In genomic region chr7:46557387-46557786, GRCm38 (mm10) we compare ENCODE assay signal across 23 mouse cellular contexts.
DNase-seq lines count a peak whose midpoint lies in the region; ATAC-seq lines count a peak whose summit lies in the region.
"Had no signal": no experiment of that assay in that cellular context is flagged by ENCODE, and none has a peak within 500 bp of the region (broad histone marks: within the 10 kb centered on the region; RNA-seq: fewer than 3 reads in every experiment).

No protein-coding gene starts in this region.

- H3K27me3 ChIP-seq in midbrain, embryonic 10.5 days (ENCODE audit: low read depth, poor library complexity, severe bottlenecking), result no peaks in the 10 kb centered on the region
- H3K27me3 ChIP-seq in midbrain, embryonic 13.5 days, result no peaks in the 10 kb centered on the region
- no peaks in the 10 kb centered on the region for H3K27me3 ChIP-seq in hindbrain, embryonic 15.5 days
- no peaks in the 10 kb centered on the region for H3K27me3 ChIP-seq in heart, embryonic 11.5 days (ENCODE audit: control insufficient read depth, insufficient read depth, low read length)
- H3K27me3 ChIP-seq: CH12.LX; forebrain, embryonic 15.5 days; heart, embryonic 13.5 days; Patski had no signal

- no peak overlapping the region for H3K4me3 ChIP-seq in midbrain, embryonic 10.5 days
- H3K4me3 ChIP-seq in midbrain, embryonic 13.5 days (replicated peaks), result no peak overlapping the region
- H3K4me3 ChIP-seq in hindbrain, embryonic 15.5 days, result no peak overlapping the region
- no peak overlapping the region for H3K4me3 ChIP-seq in heart, embryonic 11.5 days (ENCODE audit: low read depth, low read length)
- H3K4me3 ChIP-seq: forebrain, embryonic 15.5 days; heart, embryonic 13.5 days; left cerebral cortex, adult 2 months; limb, embryonic 10.5 days had no signal

- no peak for ATAC-seq in midbrain, embryonic 13.5 days
- ATAC-seq in hindbrain, embryonic 15.5 days (ENCODE audit: low FRiP score, low read depth), result no peak
- no peak for ATAC-seq in erythroid progenitor cell, adult 5-6 weeks (replicated peaks; ENCODE audit: low FRiP score, poor library complexity, severe bottlenecking)
- no peak for ATAC-seq in heart, embryonic 11.5 days (replicated peaks; ENCODE audit: insufficient number of reproducible peaks, low FRiP score, low TSS enrichment)
- ATAC-seq: lung, postnatal 0 days; Patski had no signal

- H3K9me3 ChIP-seq in midbrain, embryonic 10.5 days (replicated peaks), result no peaks in the 10 kb centered on the region
- no peaks in the 10 kb centered on the region for H3K9me3 ChIP-seq in midbrain, embryonic 13.5 days
- no peaks in the 10 kb centered on the region for H3K9me3 ChIP-seq in hindbrain, embryonic 15.5 days
- no peaks in the 10 kb centered on the region for H3K9me3 ChIP-seq in heart, embryonic 11.5 days (replicated peaks; ENCODE audit: control insufficient read depth, low read length)
- H3K9me3 ChIP-seq: forebrain, embryonic 15.5 days; G1E; heart, embryonic 13.5 days; limb, embryonic 10.5 days had no signal

- H3K4me2 ChIP-seq in midbrain, embryonic 13.5 days (replicated peaks), result no peak overlapping the region
- H3K4me2 ChIP-seq in hindbrain, embryonic 15.5 days, result no peak overlapping the region
- H3K4me2 ChIP-seq in heart, embryonic 11.5 days, result no peak overlapping the region
- H3K4me2 ChIP-seq: forebrain, embryonic 15.5 days; heart, embryonic 13.5 days had no signal

- H3K36me3 ChIP-seq in midbrain, embryonic 10.5 days, result no peaks in the 10 kb centered on the region
- H3K36me3 ChIP-seq in midbrain, embryonic 13.5 days, result no peaks in the 10 kb centered on the region
- H3K36me3 ChIP-seq in hindbrain, embryonic 15.5 days, result no peaks in the 10 kb centered on the region
- no peaks in the 10 kb centered on the region for H3K36me3 ChIP-seq in heart, embryonic 11.5 days (ENCODE audit: control insufficient read depth, insufficient read depth, low read length)
- H3K36me3 ChIP-seq: forebrain, embryonic 15.5 days; heart, embryonic 13.5 days; limb, embryonic 10.5 days had no signal

- WGBS in midbrain, embryonic 10.5 days, result 84% methylated on average over 11 of the region's 11 CpGs
- 84% methylated on average over 11 of the region's 11 CpGs for WGBS in midbrain, embryonic 13.5 days
- 78% methylated on average over 11 of the region's 11 CpGs for WGBS in hindbrain, embryonic 15.5 days
- WGBS in heart, embryonic 11.5 days (ENCODE audit: insufficient replicate concordance), result 65% methylated on average over 11 of the region's 11 CpGs

- peak overlapping the region; percentile 76; the same call in 1 of the 2 replicates for H3K27ac ChIP-seq in midbrain, embryonic 10.5 days (replicated peaks)
- no peak overlapping the region for H3K27ac ChIP-seq in midbrain, embryonic 13.5 days
- peak overlapping the region; percentile 65; the same call in 1 of the 2 replicates for H3K27ac ChIP-seq in hindbrain, embryonic 15.5 days (replicated peaks)
- no peak overlapping the region for H3K27ac ChIP-seq in heart, embryonic 11.5 days (ENCODE audit: low read depth, low read length)
- H3K27ac ChIP-seq: heart, embryonic 13.5 days; left cerebral cortex, adult 2 months; limb, embryonic 10.5 days; macrophage had no signal

- DNase-seq in cerebellum, postnatal 10 days, result peak; percentile 59 to 66
- no peak for DNase-seq in cerebellum, adult 11 months
- DNase-seq in midbrain, embryonic 10.5 days (ENCODE audit: low spot score), result no peak
- DNase-seq: gastrocnemius, postnatal 14 days; heart, postnatal 14 days; kidney, adult 11 months; kidney, postnatal 4 days; liver; right cerebral cortex, postnatal 4 days; thymus, postnatal 14 days had no signal

- H3K9ac ChIP-seq in midbrain, embryonic 13.5 days (replicated peaks), result no peak overlapping the region
- H3K9ac ChIP-seq in hindbrain, embryonic 15.5 days, result no peak overlapping the region
- H3K9ac ChIP-seq in heart, embryonic 11.5 days (ENCODE audit: low read depth, low read length), result no peak overlapping the region
- H3K9ac ChIP-seq: forebrain, embryonic 15.5 days; heart, embryonic 13.5 days had no signal

- peaks cover 45% of the 10 kb centered on the region for H3K4me1 ChIP-seq in midbrain, embryonic 10.5 days
- peaks cover 42% of the 10 kb centered on the region for H3K4me1 ChIP-seq in midbrain, embryonic 13.5 days (replicated peaks)
- peaks cover 47% of the 10 kb centered on the region for H3K4me1 ChIP-seq in hindbrain, embryonic 15.5 days (replicated peaks)
- H3K4me1 ChIP-seq in heart, embryonic 11.5 days (ENCODE audit: control insufficient read depth, insufficient read depth, low read length), result no peaks in the 10 kb centered on the region

Comparison
In these comparisons a context has a peak if more than half of its experiments do, and no peak if none do; other contexts are left out.
1. DNase-seq: peak in cerebellum, postnatal 10 days (2 of 2); none in cerebellum, adult 11 months (single experiment) and midbrain, embryonic 10.5 days (single experiment).
2. H3K27ac ChIP-seq: peak in midbrain, embryonic 10.5 days (single experiment) and hindbrain, embryonic 15.5 days (single experiment); none in midbrain, embryonic 13.5 days (single experiment) and heart, embryonic 11.5 days (single experiment).